Mouse (Mus musculus): ENCODE measurements at regions not wholly inside any gene's neighbourhood (a gene's known extent, or its start where the extent isn't known, plus 50 kb on each side); places are given as distances from the start of the nearest gene placed in this dataset.

DNA sequence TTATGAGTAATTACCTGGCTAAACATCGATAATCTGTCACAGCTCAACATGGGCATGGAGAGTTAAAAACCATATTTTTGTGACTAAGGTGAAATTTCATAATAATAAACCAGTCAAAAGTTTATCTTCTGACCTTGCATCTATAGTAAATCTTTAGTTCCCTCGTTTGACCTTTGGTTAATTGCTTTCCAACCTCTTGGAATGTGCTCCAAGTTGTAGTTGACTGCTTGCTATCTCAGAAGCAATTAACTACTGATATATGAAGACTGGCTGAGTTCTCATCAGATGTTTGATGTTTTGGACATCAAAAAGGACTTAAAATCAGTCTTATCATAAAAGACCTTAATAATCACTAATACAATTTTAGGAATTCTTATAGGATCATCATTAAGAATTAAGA lies 895.8 kb upstream of the Tmprss15 start:
- no peak overlapping the region for H3K9ac ChIP-seq (replicated peaks; ENCODE audit: low read depth, low read length)
- no peak overlapping the region for H3K27ac ChIP-seq (ENCODE audit: low read length)
- H3K27me3 ChIP-seq (replicated peaks; ENCODE audit: control insufficient read depth, insufficient read depth, low read length) = no peaks in the 10 kb centered on the region
- H3K4me2 ChIP-seq (ENCODE audit: low read length) = no peak overlapping the region
- H3K4me1 ChIP-seq (replicated peaks; ENCODE audit: control insufficient read depth, insufficient read depth, low read length) = no peaks in the 10 kb centered on the region
- no peak for ATAC-seq
- H3K9me3 ChIP-seq (ENCODE audit: control insufficient read depth, low read length) = no peaks in the 10 kb centered on the region
- H3K4me3 ChIP-seq (replicated peaks; ENCODE audit: low read length) = no peak overlapping the region
- H3K36me3 ChIP-seq (ENCODE audit: control insufficient read depth, insufficient read depth) = no peaks in the 10 kb centered on the region
- WGBS = 80% methylated on average over 2 of the region's 2 CpGs

- 37% methylated on average over 6 of the region's 6 CpGs for WGBS
- H3K4me3 ChIP-seq (replicated peaks; ENCODE audit: low read length) = no peak overlapping the region
- no peak overlapping the region for H3K9ac ChIP-seq (replicated peaks; ENCODE audit: low read depth, low read length)
- ATAC-seq = peak; percentile 88
- H3K27me3 ChIP-seq (replicated peaks; ENCODE audit: control insufficient read depth, insufficient read depth, low read length) = no peaks in the 10 kb centered on the region
- H3K4me1 ChIP-seq (replicated peaks; ENCODE audit: control insufficient read depth, insufficient read depth, low read length) = no peaks in the 10 kb centered on the region
- H3K9me3 ChIP-seq (ENCODE audit: control insufficient read depth, low read length) = no peaks in the 10 kb centered on the region
- no peaks in the 10 kb centered on the region for H3K36me3 ChIP-seq (ENCODE audit: control insufficient read depth, insufficient read depth)
- H3K4me2 ChIP-seq (ENCODE audit: low read length) = no peak overlapping the region
- no peak overlapping the region for H3K27ac ChIP-seq (ENCODE audit: low read length)
These were observed 881.2 kb upstream of the Tmprss15 start for GRCm38 (mm10) chr16:79972146-79972545.

DNA sequence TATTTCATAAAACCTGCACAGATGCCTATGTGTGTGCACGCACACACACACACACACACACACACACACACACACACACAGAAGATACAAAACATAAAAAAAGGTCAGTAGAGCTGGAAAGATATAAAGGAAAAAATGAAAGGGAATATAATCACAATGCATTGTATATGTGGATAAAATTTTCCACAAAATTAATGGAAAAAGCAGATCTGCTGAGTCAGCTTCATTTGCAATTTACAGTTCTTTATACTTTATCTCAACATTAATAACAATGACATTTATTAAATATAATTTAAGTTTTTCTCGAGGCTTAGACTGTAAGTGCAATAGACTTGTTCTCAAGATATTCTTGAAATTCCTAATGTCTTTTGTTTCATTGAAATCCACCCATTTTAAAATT lies 846.1 kb upstream of the Tmprss15 start:
- Histone ChIP-seq H3K27ac (ENCODE audit: low read length) (no peak overlapping the region), H3K4me3 (replicated peaks; ENCODE audit: low read length) (no peak overlapping the region), H3K9ac (replicated peaks; ENCODE audit: low read depth, low read length) (no peak overlapping the region), H3K27me3 (replicated peaks; ENCODE audit: control insufficient read depth, insufficient read depth, low read length) (no peaks in the 10 kb centered on the region), H3K36me3 (ENCODE audit: control insufficient read depth, insufficient read depth) (no peaks in the 10 kb centered on the region), H3K4me1 (replicated peaks; ENCODE audit: control insufficient read depth, insufficient read depth, low read length) (no peaks in the 10 kb centered on the region), H3K4me2 (ENCODE audit: low read length) (no peak overlapping the region), H3K9me3 (ENCODE audit: control insufficient read depth, low read length) (no peaks in the 10 kb centered on the region)
- WGBS = 75% methylated on average over 2 of the region's 2 CpGs
- ATAC-seq = no peak

DNA sequence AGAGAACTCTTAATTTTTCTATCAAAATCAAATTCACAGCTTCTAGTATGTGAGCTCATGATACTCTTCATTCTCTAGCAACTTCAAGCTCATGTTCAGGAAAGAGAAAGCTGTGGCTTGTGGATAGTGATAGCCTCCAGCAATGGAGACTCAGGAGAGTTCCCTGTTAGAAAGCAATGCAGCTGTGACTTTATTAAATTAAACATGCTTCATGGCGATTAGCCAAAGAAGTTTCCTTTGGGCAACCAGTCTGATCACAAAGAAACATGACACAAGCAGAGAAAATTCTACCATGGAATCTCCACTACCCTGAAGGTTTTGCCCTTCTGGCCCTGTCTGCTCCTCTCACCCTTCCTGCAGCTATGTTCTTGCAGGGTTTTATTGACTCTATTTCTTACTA lies 816.2 kb upstream of the Tmprss15 start:
- no peak overlapping the region for H3K4me3 ChIP-seq (replicated peaks; ENCODE audit: low read length)
- H3K27ac ChIP-seq (ENCODE audit: low read length) = no peak overlapping the region
- no peaks in the 10 kb centered on the region for H3K9me3 ChIP-seq (ENCODE audit: control insufficient read depth, low read length)
- H3K4me1 ChIP-seq (replicated peaks; ENCODE audit: control insufficient read depth, insufficient read depth, low read length) = no peaks in the 10 kb centered on the region
- no peak for ATAC-seq
- WGBS = 91% methylated on average over 1 of the region's 1 CpGs
- no peak overlapping the region for H3K9ac ChIP-seq (replicated peaks; ENCODE audit: low read depth, low read length)
- H3K27me3 ChIP-seq (replicated peaks; ENCODE audit: control insufficient read depth, insufficient read depth, low read length) = no peaks in the 10 kb centered on the region
- H3K4me2 ChIP-seq (ENCODE audit: low read length) = no peak overlapping the region
- no peaks in the 10 kb centered on the region for H3K36me3 ChIP-seq (ENCODE audit: control insufficient read depth, insufficient read depth)

DNA sequence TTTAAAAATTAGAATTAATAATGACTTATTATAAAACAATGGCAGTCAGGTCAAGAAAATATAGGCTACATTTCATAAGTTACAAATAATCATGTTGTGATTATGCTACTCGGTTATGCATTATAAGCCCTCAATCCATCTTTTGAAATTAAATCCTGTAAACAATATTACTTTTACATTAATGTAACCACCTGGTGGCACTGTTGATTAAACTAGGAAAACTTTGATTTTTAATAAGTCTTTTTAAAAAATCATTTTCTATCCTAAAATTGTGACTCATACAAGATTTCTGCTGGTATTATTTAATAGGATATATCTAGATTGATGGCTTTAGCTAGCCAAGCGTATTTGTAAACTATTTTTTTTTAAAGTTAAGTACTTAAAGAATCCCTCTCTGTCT lies 810.6 kb upstream of the Tmprss15 start:
- Histone ChIP-seq H3K4me3 (replicated peaks; ENCODE audit: low read length) (no peak overlapping the region), H3K4me1 (replicated peaks; ENCODE audit: control insufficient read depth, insufficient read depth, low read length) (no peaks in the 10 kb centered on the region), H3K9me3 (ENCODE audit: control insufficient read depth, low read length) (no peaks in the 10 kb centered on the region), H3K36me3 (ENCODE audit: control insufficient read depth, insufficient read depth) (no peaks in the 10 kb centered on the region), H3K27me3 (replicated peaks; ENCODE audit: control insufficient read depth, insufficient read depth, low read length) (no peaks in the 10 kb centered on the region), H3K27ac (ENCODE audit: low read length) (no peak overlapping the region), H3K4me2 (ENCODE audit: low read length) (no peak overlapping the region), H3K9ac (replicated peaks; ENCODE audit: low read depth, low read length) (no peak overlapping the region)
- ATAC-seq = no peak
- 70% methylated on average over 2 of the region's 2 CpGs for WGBS

- Histone ChIP-seq H3K9ac (replicated peaks; ENCODE audit: low read depth, low read length) (no peak overlapping the region), H3K27me3 (replicated peaks; ENCODE audit: control insufficient read depth, insufficient read depth, low read length) (no peaks in the 10 kb centered on the region), H3K36me3 (ENCODE audit: control insufficient read depth, insufficient read depth) (no peaks in the 10 kb centered on the region), H3K4me2 (ENCODE audit: low read length) (no peak overlapping the region), H3K4me1 (replicated peaks; ENCODE audit: control insufficient read depth, insufficient read depth, low read length) (no peaks in the 10 kb centered on the region), H3K9me3 (ENCODE audit: control insufficient read depth, low read length) (no peaks in the 10 kb centered on the region), H3K27ac (ENCODE audit: low read length) (no peak overlapping the region), H3K4me3 (replicated peaks; ENCODE audit: low read length) (no peak overlapping the region)
- WGBS = 77% methylated on average over 3 of the region's 3 CpGs
- ATAC-seq = no peak
These were observed 791.0 kb upstream of the Tmprss15 start for GRCm38 (mm10) chr16:79881855-79882254.

GRCm38 (mm10) chr16:79878063-79878462 lies 787.2 kb upstream of the Tmprss15 start:
- H3K27me3 ChIP-seq (replicated peaks; ENCODE audit: control insufficient read depth, insufficient read depth, low read length) = no peaks in the 10 kb centered on the region
- no peaks in the 10 kb centered on the region for H3K36me3 ChIP-seq (ENCODE audit: control insufficient read depth, insufficient read depth)
- no peaks in the 10 kb centered on the region for H3K4me1 ChIP-seq (replicated peaks; ENCODE audit: control insufficient read depth, insufficient read depth, low read length)
- no peak overlapping the region for H3K9ac ChIP-seq (replicated peaks; ENCODE audit: low read depth, low read length)
- no peak for ATAC-seq
- WGBS = 90% methylated on average over 4 of the region's 4 CpGs
- no peak overlapping the region for H3K27ac ChIP-seq (ENCODE audit: low read length)
- H3K4me2 ChIP-seq (ENCODE audit: low read length) = no peak overlapping the region
- no peak overlapping the region for H3K4me3 ChIP-seq (replicated peaks; ENCODE audit: low read length)
- H3K9me3 ChIP-seq (ENCODE audit: control insufficient read depth, low read length) = no peaks in the 10 kb centered on the region

- no peak overlapping the region for H3K27ac ChIP-seq (ENCODE audit: low read length)
- no peak overlapping the region for H3K9ac ChIP-seq (replicated peaks; ENCODE audit: low read depth, low read length)
- H3K27me3 ChIP-seq (replicated peaks; ENCODE audit: control insufficient read depth, insufficient read depth, low read length) = no peaks in the 10 kb centered on the region
- 51% methylated on average over 1 of the region's 1 CpGs for WGBS
- H3K4me2 ChIP-seq (ENCODE audit: low read length) = no peak overlapping the region
- peak; percentile 59; the same call in 1 of the 2 replicates for ATAC-seq
- no peaks in the 10 kb centered on the region for H3K36me3 ChIP-seq (ENCODE audit: control insufficient read depth, insufficient read depth)
- no peaks in the 10 kb centered on the region for H3K9me3 ChIP-seq (ENCODE audit: control insufficient read depth, low read length)
- no peak overlapping the region for H3K4me3 ChIP-seq (replicated peaks; ENCODE audit: low read length)
- H3K4me1 ChIP-seq (replicated peaks; ENCODE audit: control insufficient read depth, insufficient read depth, low read length) = no peaks in the 10 kb centered on the region
These were observed 785.9 kb upstream of the Tmprss15 start for GRCm38 (mm10) chr16:79876827-79877226.

DNA sequence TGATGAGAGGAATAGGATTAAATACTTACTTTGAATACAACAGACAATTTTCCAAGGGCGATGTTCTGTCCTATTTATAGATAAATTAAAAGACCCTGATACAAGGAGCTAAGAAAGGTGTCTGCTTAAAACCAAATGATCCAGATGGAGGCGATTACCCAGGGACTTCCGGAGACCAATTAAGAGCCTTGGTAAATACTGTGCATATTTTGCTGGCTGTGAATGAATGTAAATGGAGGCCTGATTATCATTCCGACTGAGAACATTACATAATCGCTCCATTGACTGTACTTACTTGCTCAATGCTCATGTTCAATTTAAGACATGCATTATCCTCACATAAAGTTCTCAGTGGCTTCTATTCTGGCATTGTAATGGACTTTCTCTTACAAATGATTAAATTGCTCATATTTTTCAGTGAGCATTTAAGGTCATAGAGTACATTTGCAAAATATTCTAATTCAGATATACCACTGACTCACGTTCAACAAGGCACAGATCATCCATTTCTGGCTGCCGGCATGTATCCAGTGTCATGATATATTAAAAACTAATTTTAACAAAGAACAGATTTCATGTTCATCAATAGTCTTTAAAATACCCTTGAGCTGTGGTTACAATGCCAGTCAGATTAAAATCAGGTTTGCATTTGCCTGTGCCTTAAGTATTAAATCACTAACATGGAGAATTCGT lies 779.8 kb upstream of the Tmprss15 start:
- no peaks in the 10 kb centered on the region for H3K4me1 ChIP-seq (replicated peaks; ENCODE audit: control insufficient read depth, insufficient read depth, low read length)
- no peak overlapping the region for H3K4me2 ChIP-seq (ENCODE audit: low read length)
- WGBS = 16% methylated on average over 8 of the region's 8 CpGs
- no peaks in the 10 kb centered on the region for H3K36me3 ChIP-seq (ENCODE audit: control insufficient read depth, insufficient read depth)
- peak; percentile 96 for ATAC-seq
- H3K27ac ChIP-seq (ENCODE audit: low read length) = no peak overlapping the region
- no peak overlapping the region for H3K4me3 ChIP-seq (replicated peaks; ENCODE audit: low read length)
- no peak overlapping the region for H3K9ac ChIP-seq (replicated peaks; ENCODE audit: low read depth, low read length)
- no peaks in the 10 kb centered on the region for H3K27me3 ChIP-seq (replicated peaks; ENCODE audit: control insufficient read depth, insufficient read depth, low read length)
- no peaks in the 10 kb centered on the region for H3K9me3 ChIP-seq (ENCODE audit: control insufficient read depth, low read length)

DNA sequence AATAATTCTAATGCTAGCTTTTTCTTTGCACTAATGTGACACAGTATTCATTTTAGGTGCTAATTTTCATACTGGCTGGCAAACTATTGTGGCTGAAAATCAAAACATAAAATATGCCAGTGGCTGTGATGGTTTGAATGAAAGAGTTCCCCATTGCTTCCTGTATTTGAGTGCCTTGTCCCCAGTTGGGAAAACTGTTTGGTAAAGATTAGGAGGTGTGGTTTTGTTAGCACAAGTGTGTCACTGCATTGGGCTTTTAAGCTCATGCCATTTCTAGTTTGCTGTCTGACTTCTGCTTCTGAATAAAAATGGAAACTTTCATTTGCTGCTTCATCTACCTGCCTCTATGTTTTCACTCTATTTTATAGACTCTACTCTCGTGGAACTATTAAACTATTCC lies 768.6 kb upstream of the Tmprss15 start:
- no peak for ATAC-seq
- Histone ChIP-seq H3K4me3 (replicated peaks; ENCODE audit: low read length) (no peak overlapping the region), H3K9me3 (ENCODE audit: control insufficient read depth, low read length) (no peaks in the 10 kb centered on the region), H3K27me3 (replicated peaks; ENCODE audit: control insufficient read depth, insufficient read depth, low read length) (no peaks in the 10 kb centered on the region), H3K4me1 (replicated peaks; ENCODE audit: control insufficient read depth, insufficient read depth, low read length) (no peaks in the 10 kb centered on the region), H3K36me3 (ENCODE audit: control insufficient read depth, insufficient read depth) (no peaks in the 10 kb centered on the region), H3K27ac (ENCODE audit: low read length) (no peak overlapping the region), H3K9ac (replicated peaks; ENCODE audit: low read depth, low read length) (no peak overlapping the region), H3K4me2 (ENCODE audit: low read length) (no peak overlapping the region)
- 76% methylated on average over 1 of the region's 1 CpGs for WGBS
